Mouse (Mus musculus): ENCODE results near the gene Acaca. TPM values are rescaled to one million over a fixed set of nuclear protein-coding genes. Genes with fewer than 3 reads are reported as not detected.
A peak's percentile ranks its signal among the peaks of the same experiment; 100 is the strongest.
"Not testable (repeated sequence)": the region's sequence is repeated elsewhere in the genome, so short reads cannot be mapped to it uniquely, and the experiment has no call there.

Acaca gene
- polyA plus RNA-seq, 1 experiment from 2014 or later = 25.5 TPM

DNA sequence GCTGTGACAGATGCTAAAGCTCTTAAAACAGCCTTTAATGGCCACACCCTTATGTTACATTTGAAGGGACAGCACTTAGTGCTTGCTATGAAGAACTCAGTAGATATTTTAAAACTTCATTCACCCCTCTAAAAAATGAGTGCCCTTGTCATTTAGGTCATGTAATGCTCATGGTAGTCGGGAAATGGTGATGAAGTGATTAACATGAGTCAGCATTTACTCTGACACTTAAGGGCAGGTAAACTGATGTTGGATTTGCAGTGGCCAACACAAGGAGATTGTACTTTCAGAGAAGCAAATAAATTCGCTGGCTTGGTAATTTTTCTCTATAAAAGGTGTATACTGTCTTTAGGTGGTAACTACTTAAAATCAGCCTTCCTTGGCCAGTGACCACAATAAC lies 166.9 kb downstream of the Acaca start:
- no peaks in the 10 kb centered on the region for H3K4me1 ChIP-seq (ENCODE audit: control insufficient read depth, insufficient read depth, low read length)
- H3K27me3 ChIP-seq (ENCODE audit: control insufficient read depth, insufficient read depth, low read length) = no peaks in the 10 kb centered on the region
- WGBS = 84% methylated on average over 2 of the region's 2 CpGs
- no peak overlapping the region for H3K9ac ChIP-seq (replicated peaks; ENCODE audit: low read depth, low read length)
- no peaks in the 10 kb centered on the region for H3K9me3 ChIP-seq (ENCODE audit: control insufficient read depth, low read depth, low read length)
- H3K4me3 ChIP-seq (ENCODE audit: low read depth, low read length) = no peak overlapping the region
- H3K36me3 ChIP-seq (ENCODE audit: control insufficient read depth, insufficient read depth, low read length) = peaks cover 9% of the 10 kb centered on the region; the same call in 1 of the 2 replicates
- ATAC-seq (ENCODE audit: insufficient number of reproducible peaks, insufficient read depth, low FRiP score, low read depth) = no peak
- no peak overlapping the region for H3K4me2 ChIP-seq (replicated peaks; ENCODE audit: low read depth, low read length)
- H3K27ac ChIP-seq (ENCODE audit: low read length) = no peak overlapping the region

DNA sequence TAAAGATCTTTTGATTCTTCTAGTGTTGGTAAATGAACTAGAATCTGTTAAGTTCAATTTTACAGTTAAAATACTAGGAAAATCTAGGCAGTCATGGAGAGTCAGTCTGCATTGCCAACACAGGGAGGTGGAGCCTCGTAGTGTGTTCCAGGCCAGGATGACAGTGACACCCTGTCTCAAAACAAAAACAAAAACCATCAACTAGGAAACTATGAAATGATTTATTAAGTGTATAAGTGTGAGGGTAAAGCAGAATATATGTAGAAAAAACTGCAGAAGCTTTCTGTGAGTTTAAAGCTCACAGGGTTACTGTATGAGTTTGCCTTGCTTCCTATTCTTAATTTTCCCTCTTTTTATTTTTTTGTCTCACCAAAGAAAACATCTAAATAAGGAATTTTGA lies 176.0 kb downstream of the Acaca start:
- H3K27me3 ChIP-seq (ENCODE audit: control insufficient read depth, insufficient read depth, low read length) = no peaks in the 10 kb centered on the region
- H3K27ac ChIP-seq (ENCODE audit: low read length) = no peak overlapping the region
- H3K9me3 ChIP-seq (ENCODE audit: control insufficient read depth, low read depth, low read length) = no peaks in the 10 kb centered on the region
- no peak for ATAC-seq (ENCODE audit: insufficient number of reproducible peaks, insufficient read depth, low FRiP score, low read depth)
- no peaks in the 10 kb centered on the region for H3K4me1 ChIP-seq (ENCODE audit: control insufficient read depth, insufficient read depth, low read length)
- H3K36me3 ChIP-seq (ENCODE audit: control insufficient read depth, insufficient read depth, low read length) = no peaks in the 10 kb centered on the region; the same call in 1 of the 2 replicates
- WGBS = 79% methylated on average over 1 of the region's 1 CpGs
- H3K4me3 ChIP-seq (ENCODE audit: low read depth, low read length) = no peak overlapping the region
- H3K4me2 ChIP-seq (replicated peaks; ENCODE audit: low read depth, low read length) = no peak overlapping the region
- no peak overlapping the region for H3K9ac ChIP-seq (replicated peaks; ENCODE audit: low read depth, low read length)

GRCm38 (mm10) chr11:84306158-84306742 lies 176.8 kb downstream of the Acaca start:
- 90% methylated on average over 6 of the region's 6 CpGs for WGBS
- Histone ChIP-seq H3K9ac (replicated peaks; ENCODE audit: low read depth, low read length) (no peak overlapping the region), H3K9me3 (ENCODE audit: control insufficient read depth, low read depth, low read length) (no peaks in the 10 kb centered on the region), H3K4me1 (ENCODE audit: control insufficient read depth, insufficient read depth, low read length) (no peaks in the 10 kb centered on the region), H3K4me3 (ENCODE audit: low read depth, low read length) (no peak overlapping the region), H3K36me3 (ENCODE audit: control insufficient read depth, insufficient read depth, low read length) (no peaks in the 10 kb centered on the region; the same call in 1 of the 2 replicates), H3K4me2 (replicated peaks; ENCODE audit: low read depth, low read length) (no peak overlapping the region), H3K27ac (ENCODE audit: low read length) (no peak overlapping the region), H3K27me3 (ENCODE audit: control insufficient read depth, insufficient read depth, low read length) (no peaks in the 10 kb centered on the region)
- ATAC-seq (ENCODE audit: insufficient number of reproducible peaks, insufficient read depth, low FRiP score, low read depth) = no peak

GRCm38 (mm10) chr11:84324032-84324752 lies 194.7 kb downstream of the Acaca start:
- ATAC-seq (ENCODE audit: insufficient number of reproducible peaks, insufficient read depth, low FRiP score, low read depth) = no peak
- H3K27ac ChIP-seq (ENCODE audit: low read length) = peak overlapping the region; percentile 52

GRCm38 (mm10) chr11:84327086-84327485 lies 197.6 kb downstream of the Acaca start:
- no peaks in the 10 kb centered on the region for H3K4me1 ChIP-seq (ENCODE audit: control insufficient read depth, insufficient read depth, low read length)
- no peaks in the 10 kb centered on the region for H3K9me3 ChIP-seq (ENCODE audit: control insufficient read depth, low read depth, low read length)
- WGBS = 75% methylated on average over 4 of the region's 4 CpGs
- no peak overlapping the region for H3K4me2 ChIP-seq (replicated peaks; ENCODE audit: low read depth, low read length)
- H3K27ac ChIP-seq (ENCODE audit: low read length) = no peak overlapping the region
- peaks cover 6% of the 10 kb centered on the region; the same call in 1 of the 2 replicates for H3K36me3 ChIP-seq (ENCODE audit: control insufficient read depth, insufficient read depth, low read length)
- H3K9ac ChIP-seq (replicated peaks; ENCODE audit: low read depth, low read length) = no peak overlapping the region
- no peak for ATAC-seq (ENCODE audit: insufficient number of reproducible peaks, insufficient read depth, low FRiP score, low read depth)
- H3K27me3 ChIP-seq (ENCODE audit: control insufficient read depth, insufficient read depth, low read length) = no peaks in the 10 kb centered on the region
- H3K4me3 ChIP-seq (ENCODE audit: low read depth, low read length) = no peak overlapping the region

More at GRCm38 (mm10) chr11:84324032-84324752, 194.7 kb downstream of the Acaca start:
- Histone ChIP-seq H3K9ac (replicated peaks; ENCODE audit: low read depth, low read length) (no peak overlapping the region), H3K4me2 (replicated peaks; ENCODE audit: low read depth, low read length) (no peak overlapping the region), H3K36me3 (ENCODE audit: control insufficient read depth, insufficient read depth, low read length) (peaks cover 6% of the 10 kb centered on the region; the same call in 1 of the 2 replicates), H3K9me3 (ENCODE audit: control insufficient read depth, low read depth, low read length) (no peaks in the 10 kb centered on the region), H3K27me3 (ENCODE audit: control insufficient read depth, insufficient read depth, low read length) (no peaks in the 10 kb centered on the region), H3K4me3 (ENCODE audit: low read depth, low read length) (no peak overlapping the region), H3K4me1 (ENCODE audit: control insufficient read depth, insufficient read depth, low read length) (no peaks in the 10 kb centered on the region)
- 56% methylated on average over 7 of the region's 7 CpGs for WGBS

GRCm38 (mm10) chr11:84332384-84332783 lies 202.9 kb downstream of the Acaca start:
- H3K9me3 ChIP-seq (ENCODE audit: control insufficient read depth, low read depth, low read length) = no peaks in the 10 kb centered on the region
- H3K9ac ChIP-seq (replicated peaks; ENCODE audit: low read depth, low read length) = no peak overlapping the region
- peaks cover 4% of the 10 kb centered on the region; the same call in 1 of the 2 replicates for H3K4me1 ChIP-seq (ENCODE audit: control insufficient read depth, insufficient read depth, low read length)
- H3K27me3 ChIP-seq (ENCODE audit: control insufficient read depth, insufficient read depth, low read length) = no peaks in the 10 kb centered on the region
- no peak overlapping the region for H3K4me3 ChIP-seq (ENCODE audit: low read depth, low read length)
- no peaks in the 10 kb centered on the region for H3K36me3 ChIP-seq (ENCODE audit: control insufficient read depth, insufficient read depth, low read length)
- no peak overlapping the region for H3K4me2 ChIP-seq (replicated peaks; ENCODE audit: low read depth, low read length)
- H3K27ac ChIP-seq (ENCODE audit: low read length) = no peak overlapping the region
- ATAC-seq (ENCODE audit: insufficient number of reproducible peaks, insufficient read depth, low FRiP score, low read depth) = no peak

- Histone ChIP-seq H3K9me3 (ENCODE audit: control insufficient read depth, low read depth, low read length) (no peaks in the 10 kb centered on the region), H3K4me3 (ENCODE audit: low read depth, low read length) (no peak overlapping the region), H3K36me3 (ENCODE audit: control insufficient read depth, insufficient read depth, low read length) (no peaks in the 10 kb centered on the region), H3K4me1 (ENCODE audit: control insufficient read depth, insufficient read depth, low read length) (peaks cover 4% of the 10 kb centered on the region; the same call in 1 of the 2 replicates), H3K27me3 (ENCODE audit: control insufficient read depth, insufficient read depth, low read length) (no peaks in the 10 kb centered on the region), H3K27ac (ENCODE audit: low read length) (no peak overlapping the region), H3K4me2 (replicated peaks; ENCODE audit: low read depth, low read length) (no peak overlapping the region), H3K9ac (replicated peaks; ENCODE audit: low read depth, low read length) (no peak overlapping the region)
- WGBS = 63% methylated on average over 3 of the region's 3 CpGs
- ATAC-seq (ENCODE audit: insufficient number of reproducible peaks, insufficient read depth, low FRiP score, low read depth) = no peak
Measured at GRCm38 (mm10) chr11:84332860-84333259, 203.4 kb downstream of the Acaca start.

- H3K27ac ChIP-seq (ENCODE audit: low read length); H3K9me3 ChIP-seq (ENCODE audit: control insufficient read depth, low read depth, low read length); H3K9ac ChIP-seq (replicated peaks; ENCODE audit: low read depth, low read length); H3K4me3 ChIP-seq (ENCODE audit: low read depth, low read length); H3K4me2 ChIP-seq (replicated peaks; ENCODE audit: low read depth, low read length); ATAC-seq (ENCODE audit: insufficient number of reproducible peaks, insufficient read depth, low FRiP score, low read depth); H3K36me3 ChIP-seq (ENCODE audit: control insufficient read depth, insufficient read depth, low read length); H3K4me1 ChIP-seq (ENCODE audit: control insufficient read depth, insufficient read depth, low read length); H3K27me3 ChIP-seq (ENCODE audit: control insufficient read depth, insufficient read depth, low read length): not testable (repeated sequence)
- 97% methylated on average over 5 of the region's 8 CpGs for WGBS
Measured at GRCm38 (mm10) chr11:84338273-84338672, 208.8 kb downstream of the Acaca start.
